Mouse (Mus musculus) ES-Bruce4 (cell line): ENCODE results near the gene Med13. TPM values are rescaled to one million over a fixed set of nuclear protein-coding genes. Genes with fewer than 3 reads are reported as not detected.

Experiments
- H3K27ac ChIP-seq: 2 replicates; pipeline ENCODE4 v1.5.1; 2012; ENCODE audit warnings: low read length, inconsistent platforms; ENCODE audit not compliant: insufficient read depth
- H3K27me3 ChIP-seq: 2 replicates; pipeline ENCODE4 v1.6.1; 2012; ENCODE audit warnings: mild to moderate bottlenecking, low read length, inconsistent platforms; ENCODE audit not compliant: control insufficient read depth, poor library complexity, insufficient read depth, severe bottlenecking
- H3K36me3 ChIP-seq: 2 replicates; pipeline ENCODE4 v1.6.1; 2012; ENCODE audit warnings: inconsistent platforms, mild to moderate bottlenecking, low read length, moderate library complexity; ENCODE audit not compliant: control insufficient read depth, poor library complexity, insufficient read depth, severe bottlenecking
- H3K4me1 ChIP-seq: one replicate; pipeline ENCODE4 v1.8.1; 2011; ENCODE audit warnings: low read length; ENCODE audit not compliant: control insufficient read depth, insufficient read depth
- H3K4me3 ChIP-seq: 2 replicates; pipeline ENCODE4 v1.5.1; 2011; ENCODE audit warnings: low read depth, mild to moderate bottlenecking, low read length
- H3K9ac ChIP-seq: 2 replicates; pipeline ENCODE4 v1.6.1; 2012; ENCODE audit warnings: low read depth, mild to moderate bottlenecking, inconsistent platforms; ENCODE audit not compliant: poor library complexity, severe bottlenecking
- H3K9me3 ChIP-seq: replicated peaks from 2 replicates; pipeline ENCODE4 v1.6.1; 2012; ENCODE audit warnings: mild to moderate bottlenecking, low read length, inconsistent platforms; ENCODE audit not compliant: control insufficient read depth, poor library complexity, insufficient read depth, severe bottlenecking
- CTCF ChIP-seq: IDR thresholded peaks from one replicate; pipeline ENCODE4 v1.8.1; 2011; ENCODE audit warnings: low read depth, low read length
- EP300 ChIP-seq: IDR thresholded peaks from 2 replicates; pipeline ENCODE4 v1.6.1; 2011; ENCODE audit warnings: low read depth, low read length; ENCODE audit not compliant: insufficient read depth
- POLR2A ChIP-seq: IDR thresholded peaks from one replicate; pipeline ENCODE4 v1.8.1; 2011; ENCODE audit warnings: low read length; ENCODE audit not compliant: insufficient read depth
- polyA plus RNA-seq: library from polyadenylated mRNA; stranded (reverse); fragments of >200 nt; gene quantifications from 2 replicates; pipeline ENCODE4 v1.2.4, GENCODE M21; 2011; ENCODE audit warnings: low read depth; ENCODE audit not compliant: missing spikeins, insufficient read depth, insufficient read length

Med13 gene
- polyA plus RNA-seq, 1 experiment, result 58.7 TPM

GRCm38 (mm10) chr11:86353586-86353985 lies 3.8 kb downstream of the Med13 start:
- Histone ChIP-seq H3K27me3 (no peaks in the 10 kb centered on the region), H3K36me3 (peaks cover 16% of the 10 kb centered on the region), H3K27ac (no peak overlapping the region), H3K4me3 (no peak overlapping the region), H3K9ac (no peak overlapping the region), H3K9me3 (no peaks in the 10 kb centered on the region), H3K4me1 (no peaks in the 10 kb centered on the region)
- no peak for TF ChIP-seq CTCF
- TF ChIP-seq POLR2A, result no peak
- TF ChIP-seq EP300, result no peak

DNA sequence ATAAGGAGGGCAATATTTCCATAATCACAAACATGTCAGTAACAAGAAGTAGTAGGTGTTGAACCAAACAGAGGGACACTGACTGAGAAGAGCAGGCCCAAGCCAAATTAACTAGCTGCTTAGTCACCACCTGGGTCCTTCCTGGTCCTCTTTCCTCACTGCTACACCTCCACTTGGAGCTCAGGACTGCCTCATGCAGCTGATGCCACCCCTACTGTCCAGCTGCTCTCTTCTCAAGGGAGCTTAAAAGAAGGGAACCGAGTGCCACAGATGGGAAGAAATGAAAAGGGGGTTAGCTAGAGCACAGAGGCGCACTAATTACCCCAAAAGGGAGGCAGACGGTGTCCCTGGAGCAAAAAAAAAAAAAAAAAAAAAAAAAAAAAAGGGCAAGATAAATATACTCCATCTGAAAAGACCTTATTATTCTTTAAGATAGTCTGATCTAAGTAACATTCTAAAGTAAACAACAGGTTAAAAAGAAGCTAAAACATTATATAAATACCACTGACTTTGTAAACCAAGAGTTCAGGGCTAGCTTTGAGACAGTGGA lies 5.6 kb downstream of the Med13 start:
- no peaks in the 10 kb centered on the region for H3K9me3 ChIP-seq
- H3K36me3 ChIP-seq, result peaks cover 16% of the 10 kb centered on the region
- TF ChIP-seq EP300 (no peak), POLR2A (no peak), CTCF (no peak)
- no peak overlapping the region for H3K27ac ChIP-seq
- H3K27me3 ChIP-seq, result no peaks in the 10 kb centered on the region
- H3K9ac ChIP-seq, result no peak overlapping the region
- H3K4me1 ChIP-seq, result no peaks in the 10 kb centered on the region
- H3K4me3 ChIP-seq, result no peak overlapping the region

DNA sequence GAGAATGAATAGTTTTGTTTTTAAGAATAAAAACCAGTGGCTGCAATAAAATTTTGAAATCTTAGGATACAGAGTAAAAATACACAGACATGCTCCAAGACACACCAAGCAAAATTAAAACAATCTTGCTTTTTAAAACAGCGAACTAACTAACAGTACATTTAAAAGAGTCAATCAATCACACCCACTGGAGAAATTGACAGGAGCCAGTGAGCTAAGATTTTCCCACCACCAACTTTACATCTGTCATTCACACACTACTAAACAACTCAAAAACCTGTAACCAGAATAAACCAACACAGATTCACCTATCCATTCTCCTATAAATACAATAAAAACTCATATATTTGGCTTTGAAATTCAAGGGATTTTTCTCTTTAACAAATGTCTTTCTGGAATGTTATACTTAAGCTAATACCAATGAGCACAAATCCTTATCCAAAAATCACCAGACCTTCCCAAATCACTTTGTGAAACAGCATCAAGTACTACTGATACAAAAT lies 6.7 kb downstream of the Med13 start:
- no peaks in the 10 kb centered on the region for H3K4me1 ChIP-seq
- no peak overlapping the region for H3K27ac ChIP-seq
- peaks cover 17% of the 10 kb centered on the region for H3K36me3 ChIP-seq
- no peak overlapping the region for H3K9ac ChIP-seq
- H3K9me3 ChIP-seq, result no peaks in the 10 kb centered on the region
- H3K4me3 ChIP-seq, result no peak overlapping the region
- no peaks in the 10 kb centered on the region for H3K27me3 ChIP-seq
- TF ChIP-seq POLR2A, result no peak
- no peak for TF ChIP-seq EP300
- TF ChIP-seq CTCF, result no peak

GRCm38 (mm10) chr11:86349325-86349724 lies 8.1 kb downstream of the Med13 start:
- Histone ChIP-seq H3K36me3 (peaks cover 10% of the 10 kb centered on the region), H3K9ac (no peak overlapping the region), H3K27me3 (no peaks in the 10 kb centered on the region), H3K4me1 (no peaks in the 10 kb centered on the region), H3K27ac (no peak overlapping the region), H3K4me3 (no peak overlapping the region), H3K9me3 (no peaks in the 10 kb centered on the region)
- TF ChIP-seq CTCF (no peak), EP300 (no peak), POLR2A (no peak)

- H3K4me1 ChIP-seq, result no peaks in the 10 kb centered on the region
- no peak for TF ChIP-seq POLR2A
- no peak for TF ChIP-seq CTCF
- H3K9me3 ChIP-seq, result no peaks in the 10 kb centered on the region
- no peak overlapping the region for H3K4me3 ChIP-seq
- H3K27ac ChIP-seq, result no peak overlapping the region
- H3K36me3 ChIP-seq, result peaks cover 8% of the 10 kb centered on the region
- H3K9ac ChIP-seq, result no peak overlapping the region
- no peaks in the 10 kb centered on the region for H3K27me3 ChIP-seq
Measured at GRCm38 (mm10) chr11:86348872-86349271, 8.5 kb downstream of the Med13 start.

DNA sequence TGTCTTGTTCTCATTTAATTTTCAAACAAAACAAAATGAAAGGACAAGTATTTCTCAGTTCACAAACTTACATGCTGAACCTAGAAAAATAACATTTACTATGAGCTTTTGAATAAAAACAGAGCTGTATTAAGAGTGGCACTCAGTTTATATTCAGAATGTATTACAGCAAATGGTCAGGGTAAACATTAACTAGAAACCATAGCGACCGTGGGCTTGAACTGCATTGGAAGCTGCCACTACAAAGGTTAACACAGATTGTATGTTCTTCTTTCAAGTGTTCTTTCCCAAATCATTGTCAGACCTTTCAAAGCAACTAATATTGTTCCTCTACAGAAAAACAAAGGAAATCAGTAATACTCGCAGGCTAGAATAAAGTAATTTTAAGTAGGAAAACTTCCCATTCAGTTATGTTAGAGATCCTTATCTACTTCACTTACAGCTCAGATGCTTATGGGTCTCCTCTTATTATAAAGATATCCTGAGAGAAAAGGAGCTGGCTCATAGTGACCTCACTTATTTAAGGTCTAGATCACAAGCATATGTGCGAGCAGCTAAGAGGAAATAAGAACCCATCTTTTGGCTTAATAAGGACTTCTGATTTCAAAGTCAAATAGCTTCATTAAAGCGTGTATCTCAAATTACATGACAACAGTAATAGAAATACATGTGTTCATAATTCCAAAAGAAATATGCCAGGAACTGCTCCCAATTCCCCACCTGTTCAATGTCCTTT lies 9.8 kb downstream of the Med13 start:
- H3K4me1 ChIP-seq, result no peaks in the 10 kb centered on the region
- no peaks in the 10 kb centered on the region for H3K27me3 ChIP-seq
- H3K9me3 ChIP-seq, result no peaks in the 10 kb centered on the region
- no peak overlapping the region for H3K9ac ChIP-seq
- no peak overlapping the region for H3K4me3 ChIP-seq
- no peak overlapping the region for H3K27ac ChIP-seq
- peaks cover 2% of the 10 kb centered on the region; the same call in 1 of the 2 replicates for H3K36me3 ChIP-seq
- TF ChIP-seq CTCF (no peak), EP300 (no peak), POLR2A (no peak)
